Mouse (Mus musculus) ovary, postnatal 14 days (tissue): Measurements from ENCODE around the gene Adss.

ENCODE experiments used
- DNase-seq: peaks from one replicate; pipeline ENCODE4 v3.0.0; 2022; ENCODE audit warnings: low spot score

Adss gene

GRCm38 (mm10) chr1:177727883-177728525 lies 68.3 kb downstream of the Adss start:
- DNase-seq = no peak

- DNase-seq = no peak
These were observed 69.4 kb downstream of the Adss start for GRCm38 (mm10) chr1:177726870-177727269.

- DNase-seq = no peak
These were observed 72.5 kb downstream of the Adss start for GRCm38 (mm10) chr1:177723786-177724185.

GRCm38 (mm10) chr1:177719029-177719427 lies 77.3 kb downstream of the Adss start:
- DNase-seq = no peak

GRCm38 (mm10) chr1:177718340-177719028 lies 77.8 kb downstream of the Adss start:
- DNase-seq = no peak

- no peak for DNase-seq
These were observed 79.1 kb downstream of the Adss start for GRCm38 (mm10) chr1:177717057-177717835.

- DNase-seq = no peak
These were observed 79.9 kb downstream of the Adss start for GRCm38 (mm10) chr1:177716448-177716847.

GRCm38 (mm10) chr1:177714397-177715012 lies 81.8 kb downstream of the Adss start:
- no peak for DNase-seq

GRCm38 (mm10) chr1:177713635-177714396 lies 82.5 kb downstream of the Adss start:
- DNase-seq = no peak
